Mouse (Mus musculus) kidney, adult 2 months (tissue): ENCODE data around the gene Proca1.

ENCODE experiments used
- CTCF ChIP-seq: fragments of 200-500 bp; conservative IDR thresholded peaks from 2 replicates; pipeline ENCODE4 v1.5.1; 2011; ENCODE audit warnings: low read depth, mild to moderate bottlenecking, control low read depth, low read length, moderate library complexity, mixed read lengths; ENCODE audit not compliant: insufficient read depth, insufficient read length
- POLR2A ChIP-seq: fragments of 200-500 bp; IDR thresholded peaks from one replicate; pipeline ENCODE4 v1.6.1; 2011; ENCODE audit warnings: low read depth, low read length, control low read depth

DNA sequence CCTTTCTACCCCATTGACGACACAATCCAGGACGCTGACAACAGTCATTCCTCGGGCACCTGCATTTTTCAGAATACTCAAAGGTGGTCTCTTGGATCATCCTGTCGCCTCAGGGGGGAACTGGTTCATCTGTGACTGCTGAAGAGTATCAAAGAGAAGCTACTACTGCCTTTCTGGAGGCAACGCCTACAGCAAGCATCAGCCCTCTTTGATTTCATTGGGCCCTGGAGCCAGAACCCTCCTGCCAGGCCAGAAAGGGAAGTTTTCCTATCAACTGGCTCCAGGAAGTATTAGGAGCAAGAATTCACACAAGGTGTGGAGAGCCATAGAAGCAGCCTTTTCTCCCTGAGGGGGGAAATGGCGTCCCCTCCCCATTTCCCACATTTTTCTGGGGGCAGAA is 26.6 kb upstream of the Proca1 start:
- TF ChIP-seq CTCF = no peak
- TF ChIP-seq POLR2A = no peak
